ENCODE assay signal across 17 mouse cellular contexts in the genomic region with DNA sequence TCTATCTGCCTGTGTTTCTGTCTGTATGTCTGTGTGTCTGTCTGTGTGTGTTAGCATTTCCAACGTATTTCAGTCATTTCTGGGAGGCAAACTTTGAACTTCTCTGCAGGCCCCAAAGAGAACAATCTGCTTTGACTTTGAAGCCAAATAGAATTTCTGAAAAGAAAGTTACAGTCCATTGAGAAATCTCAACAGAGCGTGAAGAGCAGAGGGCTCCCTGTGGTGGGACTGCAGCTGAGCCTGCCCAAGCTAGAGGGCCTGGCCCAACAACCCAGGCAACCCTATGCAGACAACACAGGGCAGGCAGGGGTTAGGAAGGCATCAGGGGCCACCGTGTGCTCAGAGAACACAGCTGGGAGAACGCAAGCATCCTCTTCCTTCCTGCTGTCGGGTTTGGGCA.
DNase-seq lines count a peak whose midpoint lies in the region; ATAC-seq and TF ChIP-seq lines count a peak whose summit lies in the region.
"Had no signal": no experiment of that assay in that cellular context is flagged by ENCODE, and none has a peak within 500 bp of the region (broad histone marks: within the 10 kb centered on the region; RNA-seq: fewer than 3 reads in every experiment).

No protein-coding gene starts in this region.

- peak; percentile 35 to 62 for DNase-seq in cerebellum, postnatal 10 days
- DNase-seq in cerebellum, postnatal 36 days: no peak
- DNase-seq in A20 (ENCODE audit: low read depth, low spot score): peak; percentile 11
- peak; percentile 41 for DNase-seq in kidney, postnatal 0 days (ENCODE audit: low spot score)
- DNase-seq in adrenal gland, adult 18-20 months (ENCODE audit: low spot score in 2 of 2): no peak
- DNase-seq in layer of hippocampus, adult 2 months (ENCODE audit: low spot score in 2 of 2): no peak
- DNase-seq: adrenal gland, adult 2 months; gastrocnemius, postnatal 14 days; heart, postnatal 36 days; lung, embryonic 14.5 days; right cerebral cortex, adult 18-20 months had no signal

- ATAC-seq in hindbrain, embryonic 16.5 days: peak; percentile 62; the same call in 1 of the 2 replicates
- ATAC-seq in kidney, postnatal 0 days (replicated peaks; ENCODE audit: low FRiP score, low read depth): peak; percentile 54; the same call in 1 of the 2 replicates
- ATAC-seq in erythroblast, adult 5-6 weeks (replicated peaks; ENCODE audit: low FRiP score, poor library complexity, severe bottlenecking): no peak
- ATAC-seq: forebrain, embryonic 16.5 days had no signal

- H3K4me2 ChIP-seq in hindbrain, embryonic 16.5 days (ENCODE audit: low read length): no peak overlapping the region
- H3K4me2 ChIP-seq in kidney, postnatal 0 days (ENCODE audit: low read length): no peak overlapping the region
- H3K4me2 ChIP-seq: embryonic facial prominence, embryonic 15.5 days; heart, embryonic 11.5 days; lung, embryonic 14.5 days; midbrain, embryonic 12.5 days had no signal

- no peak overlapping the region for H3K27ac ChIP-seq in hindbrain, embryonic 16.5 days (ENCODE audit: low read depth, low read length)
- no peak overlapping the region for H3K27ac ChIP-seq in kidney, postnatal 0 days
- H3K27ac ChIP-seq in layer of hippocampus, adult 2 months: no peak overlapping the region
- H3K27ac ChIP-seq: embryonic facial prominence, embryonic 15.5 days; midbrain, embryonic 12.5 days had no signal

- peaks cover 2% of the 10 kb centered on the region; the same call in 1 of the 2 replicates for H3K4me1 ChIP-seq in hindbrain, embryonic 16.5 days (ENCODE audit: control insufficient read depth, insufficient read depth, low read depth, low read length)
- 0 out of 2 replicates have a peak, but pooled peaks cover 4% of the 10 kb centered on the region for H3K4me1 ChIP-seq in kidney, postnatal 0 days (replicated peaks; ENCODE audit: insufficient read depth, low read length)

- no peak overlapping the region for H3K4me3 ChIP-seq in hindbrain, embryonic 16.5 days (ENCODE audit: low read length)
- H3K4me3 ChIP-seq in kidney, postnatal 0 days (replicated peaks; ENCODE audit: low read depth, low read length): no peak overlapping the region
- H3K4me3 ChIP-seq in layer of hippocampus, adult 2 months: no peak overlapping the region
- H3K4me3 ChIP-seq: embryonic facial prominence, embryonic 15.5 days; midbrain, embryonic 12.5 days had no signal

- H3K9ac ChIP-seq in hindbrain, embryonic 16.5 days (ENCODE audit: low read depth, low read length): no peak overlapping the region
- no peak overlapping the region for H3K9ac ChIP-seq in kidney, postnatal 0 days (ENCODE audit: low read depth, low read length)
- H3K9ac ChIP-seq: embryonic facial prominence, embryonic 15.5 days; lung, embryonic 14.5 days; midbrain, embryonic 12.5 days had no signal

- no peaks in the 10 kb centered on the region for H3K27me3 ChIP-seq in hindbrain, embryonic 16.5 days (replicated peaks; ENCODE audit: control insufficient read depth, insufficient read depth, low read length)
- no peaks in the 10 kb centered on the region for H3K27me3 ChIP-seq in kidney, postnatal 0 days (ENCODE audit: insufficient read depth, low read length)
- H3K27me3 ChIP-seq: embryonic facial prominence, embryonic 15.5 days had no signal

- 26% methylated on average over 5 of the region's 5 CpGs for WGBS in hindbrain, embryonic 16.5 days
- 44% methylated on average over 5 of the region's 5 CpGs for WGBS in kidney, postnatal 0 days

- no peaks in the 10 kb centered on the region for H3K9me3 ChIP-seq in hindbrain, embryonic 16.5 days (ENCODE audit: control insufficient read depth, low read length)
- H3K9me3 ChIP-seq in kidney, postnatal 0 days (replicated peaks; ENCODE audit: low read length): no peaks in the 10 kb centered on the region
- H3K9me3 ChIP-seq: embryonic facial prominence, embryonic 15.5 days; midbrain, embryonic 12.5 days had no signal

- no peaks in the 10 kb centered on the region for H3K36me3 ChIP-seq in hindbrain, embryonic 16.5 days (ENCODE audit: control insufficient read depth, insufficient read depth, low read length)
- no peaks in the 10 kb centered on the region for H3K36me3 ChIP-seq in kidney, postnatal 0 days (ENCODE audit: insufficient read depth, low read length)
- H3K36me3 ChIP-seq: embryonic facial prominence, embryonic 15.5 days; midbrain, embryonic 12.5 days had no signal

- TF ChIP-seq CTCF in kidney, postnatal 0 days (IDR thresholded peaks at IDR 0.05; ENCODE audit: low read depth): no peak
- TF ChIP-seq CTCF in layer of hippocampus, adult 2 months (conservative IDR thresholded peaks at IDR 0.05): no peak

Comparison
In these comparisons a context has a peak if more than half of its experiments do, and no peak if none do; other contexts are left out.
1. DNase-seq: peak in cerebellum, postnatal 10 days (2 of 2), A20 (single experiment) and kidney, postnatal 0 days (single experiment); none in cerebellum, postnatal 36 days (0 of 2), adrenal gland, adult 18-20 months (0 of 2) and layer of hippocampus, adult 2 months (0 of 2).